Mouse (Mus musculus) megakaryocyte, embryonic 14.5 days (primary cell): Measurements from ENCODE around the gene Vps4b. TPM values are rescaled to one million over a fixed set of nuclear protein-coding genes. Genes with fewer than 3 reads are reported as not detected.

Source experiments
- H3K27me3 ChIP-seq: replicated peaks from 2 replicates; pipeline ENCODE3; 2012; ENCODE audit warnings: inconsistent platforms
- H3K36me3 ChIP-seq: replicated peaks from 2 replicates; pipeline ENCODE3; 2012; ENCODE audit warnings: low read length, inconsistent platforms, mixed read lengths
- H3K4me1 ChIP-seq: 2 replicates; pipeline ENCODE4 v1.6.1; 2012; ENCODE audit warnings: inconsistent platforms
- H3K4me3 ChIP-seq: replicated peaks from 2 replicates; pipeline ENCODE3; 2012; ENCODE audit warnings: moderate library complexity, mild to moderate bottlenecking, inconsistent platforms
- H3K9me3 ChIP-seq: 2 replicates; pipeline ENCODE4 v1.6.1; 2012; ENCODE audit warnings: inconsistent platforms
- FLI1 ChIP-seq: IDR thresholded peaks from 2 replicates; pipeline ENCODE4 v1.6.1; 2012; ENCODE audit warnings: low read length, inconsistent platforms, mixed read lengths
- GATA1 ChIP-seq: IDR thresholded peaks from 3 replicates; pipeline ENCODE4 v1.6.1; 2012; ENCODE audit warnings: mixed read lengths, low read length, inconsistent platforms, borderline replicate concordance
- polyA plus RNA-seq: library from polyadenylated mRNA; stranded (reverse); fragments of >175 nt; gene quantifications from 2 replicates; pipeline ENCODE4 v1.2.3, GENCODE M21; 2012; ENCODE audit warnings: low replicate concordance; ENCODE audit not compliant: insufficient read depth

The Vps4b gene
- polyA plus RNA-seq: 10.4 and 23.8 TPM in 2 replicates

DNA sequence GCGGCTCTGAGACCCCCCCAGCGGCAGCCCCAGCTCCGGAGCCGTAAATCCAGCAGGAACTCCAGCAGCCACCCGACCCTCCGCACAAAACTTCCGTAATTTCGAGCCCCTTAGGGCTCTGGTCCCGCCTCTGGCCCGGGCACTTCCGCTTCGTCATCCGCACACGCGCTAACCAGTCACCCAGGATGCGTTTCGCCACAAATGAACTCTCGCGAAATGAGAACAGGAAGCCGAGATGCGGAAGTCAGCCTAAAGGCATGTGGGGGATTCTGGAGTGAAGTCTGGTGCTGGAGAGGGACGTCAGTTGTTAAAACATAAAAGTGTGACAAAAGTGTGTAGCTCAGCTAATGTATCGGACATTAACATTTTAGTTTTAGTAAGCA lies at the start of gene Vps4b:
Gene Vps4b (minus strand): TSS at position 187 of the 383 bp plus-strand sequence.
- peaks cover 31% of the 10 kb centered on the region for H3K4me1 ChIP-seq
- TF ChIP-seq GATA1: no peak
- TF ChIP-seq FLI1: peak; percentile 72
- H3K9me3 ChIP-seq: no peaks in the 10 kb centered on the region
- H3K36me3 ChIP-seq: peaks cover 15% of the 10 kb centered on the region
- H3K27me3 ChIP-seq: no peaks in the 10 kb centered on the region
- peak within 1 kb of the TSS; percentile 97 for H3K4me3 ChIP-seq

DNA sequence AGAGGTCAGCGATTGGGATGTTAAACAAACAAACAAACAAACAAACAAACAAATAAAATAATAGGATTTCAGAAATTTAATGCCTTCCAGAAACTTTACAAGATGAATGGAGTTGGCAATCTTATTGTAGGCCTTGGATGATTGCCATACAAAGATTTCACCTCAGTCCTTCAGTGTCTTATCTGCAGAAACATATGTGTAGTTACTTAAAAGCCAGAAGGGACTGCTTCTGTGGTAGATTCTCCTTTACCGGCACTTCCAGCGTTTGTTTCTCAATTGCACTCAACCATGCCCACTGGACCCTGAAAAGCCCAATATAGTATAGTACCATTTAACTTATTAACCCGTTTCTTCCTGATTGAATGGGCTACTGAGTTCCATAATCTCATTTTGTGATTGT lies 32.3 kb upstream of the Vps4b start:
- Histone ChIP-seq H3K4me3 (no peak overlapping the region), H3K27me3 (peaks cover 2% of the 10 kb centered on the region), H3K4me1 (no peaks in the 10 kb centered on the region; the same call in 1 of the 2 replicates), H3K9me3 (no peaks in the 10 kb centered on the region), H3K36me3 (no peaks in the 10 kb centered on the region)
- TF ChIP-seq GATA1 (no peak), FLI1 (no peak)

GRCm38 (mm10) chr1:106822297-106822696 lies 25.8 kb upstream of the Vps4b start:
- Histone ChIP-seq H3K27me3 (peaks cover 2% of the 10 kb centered on the region), H3K36me3 (no peaks in the 10 kb centered on the region), H3K4me1 (peaks cover 10% of the 10 kb centered on the region), H3K9me3 (no peaks in the 10 kb centered on the region), H3K4me3 (no peak overlapping the region)
- TF ChIP-seq FLI1 (no peak), GATA1 (no peak)

GRCm38 (mm10) chr1:106818323-106818722 lies 21.8 kb upstream of the Vps4b start:
- H3K36me3 ChIP-seq: no peaks in the 10 kb centered on the region
- H3K4me3 ChIP-seq: peak overlapping the region; percentile 80
- no peaks in the 10 kb centered on the region for H3K9me3 ChIP-seq

GRCm38 (mm10) chr1:106816766-106817165 lies 20.2 kb upstream of the Vps4b start:
- no peaks in the 10 kb centered on the region for H3K36me3 ChIP-seq
- TF ChIP-seq GATA1 (no peak), FLI1 (no peak)
- H3K4me3 ChIP-seq: no peak overlapping the region
- peaks cover 20% of the 10 kb centered on the region for H3K4me1 ChIP-seq
- H3K9me3 ChIP-seq: no peaks in the 10 kb centered on the region
- H3K27me3 ChIP-seq: no peaks in the 10 kb centered on the region

More at GRCm38 (mm10) chr1:106818323-106818722, 21.8 kb upstream of the Vps4b start:
- Histone ChIP-seq H3K27me3 (no peaks in the 10 kb centered on the region), H3K4me1 (peaks cover 21% of the 10 kb centered on the region)
- no peak for TF ChIP-seq GATA1
- no peak for TF ChIP-seq FLI1

- no peaks in the 10 kb centered on the region for H3K9me3 ChIP-seq
- TF ChIP-seq GATA1 (no peak), FLI1 (no peak)
- no peaks in the 10 kb centered on the region for H3K27me3 ChIP-seq
- H3K36me3 ChIP-seq: no peaks in the 10 kb centered on the region
- no peak overlapping the region for H3K4me3 ChIP-seq
- peaks cover 17% of the 10 kb centered on the region for H3K4me1 ChIP-seq
Measured at GRCm38 (mm10) chr1:106815265-106815664, 18.7 kb upstream of the Vps4b start.

GRCm38 (mm10) chr1:106814864-106815263 lies 18.3 kb upstream of the Vps4b start:
- no peaks in the 10 kb centered on the region for H3K27me3 ChIP-seq
- H3K4me3 ChIP-seq: no peak overlapping the region
- peaks cover 17% of the 10 kb centered on the region for H3K4me1 ChIP-seq
- TF ChIP-seq FLI1 (no peak), GATA1 (no peak)
- H3K36me3 ChIP-seq: no peaks in the 10 kb centered on the region
- no peaks in the 10 kb centered on the region for H3K9me3 ChIP-seq

DNA sequence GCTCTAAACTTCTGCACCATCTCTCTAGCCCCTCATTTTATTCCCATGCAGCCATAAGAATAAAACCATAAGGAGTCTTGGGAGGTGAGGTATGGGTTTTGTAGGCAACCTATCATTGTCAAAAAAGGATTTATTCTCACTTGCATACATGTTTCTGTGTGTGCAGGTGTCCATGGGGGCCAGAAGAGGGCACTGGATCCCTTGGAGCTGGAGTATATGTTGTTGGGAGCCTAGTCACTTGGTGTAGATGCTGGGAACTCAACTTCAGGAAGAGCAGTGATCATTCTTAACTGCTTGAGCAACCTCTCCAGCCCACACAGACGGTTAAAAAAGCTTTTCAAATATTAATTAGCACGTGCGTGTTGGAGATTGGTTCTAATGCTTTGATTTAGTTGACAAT lies 3.4 kb upstream of the Vps4b start:
- H3K27me3 ChIP-seq: no peaks in the 10 kb centered on the region
- no peak overlapping the region for H3K4me3 ChIP-seq
- H3K9me3 ChIP-seq: peaks cover 2% of the 10 kb centered on the region; the same call in 1 of the 2 replicates
- H3K36me3 ChIP-seq: no peaks in the 10 kb centered on the region
- TF ChIP-seq GATA1: no peak
- TF ChIP-seq FLI1: no peak
- H3K4me1 ChIP-seq: peaks cover 8% of the 10 kb centered on the region

- TF ChIP-seq GATA1: no peak
- no peak for TF ChIP-seq FLI1
- Histone ChIP-seq H3K9me3 (peaks cover 2% of the 10 kb centered on the region; the same call in 1 of the 2 replicates), H3K36me3 (no peaks in the 10 kb centered on the region), H3K4me1 (peaks cover 13% of the 10 kb centered on the region), H3K4me3 (no peak overlapping the region), H3K27me3 (no peaks in the 10 kb centered on the region)
Measured at GRCm38 (mm10) chr1:106799406-106799805, 2.9 kb upstream of the Vps4b start.

DNA sequence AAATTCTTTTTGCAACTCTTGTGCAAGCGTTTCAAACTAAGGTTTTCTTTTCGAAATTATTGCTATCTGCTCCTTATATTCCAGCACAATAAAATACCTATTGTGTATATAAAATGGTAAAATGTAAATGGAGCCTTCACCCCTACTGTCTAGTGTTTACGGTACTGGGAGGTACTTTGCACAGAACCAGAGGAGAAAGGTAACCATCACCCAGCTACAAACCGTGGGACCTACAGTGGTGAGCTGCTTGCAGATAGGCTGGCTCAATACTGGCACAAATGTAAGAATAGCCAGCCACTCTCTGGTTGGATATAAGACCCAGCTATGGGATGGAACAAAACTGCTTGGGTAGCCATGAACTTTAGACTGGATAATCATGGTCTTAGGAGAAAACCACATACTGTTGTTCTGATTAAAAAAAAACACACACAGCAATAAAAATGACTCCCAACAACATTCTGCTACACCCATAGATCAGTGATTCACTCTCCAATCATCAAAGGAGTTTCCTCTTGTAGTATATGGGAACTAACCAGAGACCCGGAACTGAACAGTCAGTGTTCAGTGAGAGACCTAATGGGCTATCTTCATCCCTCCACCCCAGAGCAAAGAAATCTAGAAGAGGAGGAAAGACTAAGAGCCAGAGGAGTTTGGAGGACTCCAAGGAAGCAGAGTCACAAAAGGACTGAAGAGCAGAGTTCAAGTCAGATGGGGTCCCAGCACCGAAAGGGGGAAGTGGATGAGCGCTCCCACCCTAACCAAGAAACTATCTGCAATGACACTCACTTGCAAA lies 655 bp upstream of the Vps4b start:
- Histone ChIP-seq H3K9me3 (no peaks in the 10 kb centered on the region), H3K27me3 (no peaks in the 10 kb centered on the region), H3K36me3 (peaks cover 9% of the 10 kb centered on the region), H3K4me1 (peaks cover 26% of the 10 kb centered on the region), H3K4me3 (peak overlapping the region; percentile 97)
- TF ChIP-seq GATA1: no peak
- no peak for TF ChIP-seq FLI1
